Mouse (Mus musculus): ENCODE data around the gene Wdr54. TPM values are rescaled to one million over a fixed set of nuclear protein-coding genes. Genes with fewer than 3 reads are reported as not detected.

Wdr54 gene
- polyA plus RNA-seq (2014; fragmentation: Nextera tagmentation; extraction: Ambion mirVana): 12.6 and 15.6 TPM in 2 replicates

DNA sequence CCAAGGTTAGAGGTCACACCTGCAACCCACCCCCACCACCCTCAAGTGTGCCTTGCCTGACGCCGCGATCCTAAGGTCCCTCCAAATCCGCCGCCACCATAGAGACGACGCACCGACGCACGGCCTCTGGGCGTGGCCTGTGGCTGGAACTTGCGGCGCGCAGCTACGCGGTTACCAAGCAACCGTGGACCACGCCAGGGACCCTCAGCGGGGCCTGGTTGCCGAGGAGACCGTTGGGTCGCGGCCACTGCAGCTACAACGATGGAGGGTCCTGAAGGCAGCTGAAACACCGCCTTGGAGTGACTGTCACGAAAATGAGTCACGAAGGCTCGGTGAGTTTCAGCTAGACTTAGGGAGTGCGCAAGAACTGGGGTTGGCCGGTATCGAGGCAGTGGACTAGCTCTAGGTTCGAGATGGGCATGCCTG is at the start of gene Wdr54, which contains the start of gene 1700003E16Rik:
TSS of gene Wdr54 (minus strand) at position 139 of the 426 bp plus-strand sequence.
TSS of gene 1700003E16Rik (plus strand) at position 146 of the 426 bp plus-strand sequence.
- peak within 1 kb of the TSS; percentile 63 for H3K9ac ChIP-seq (ENCODE audit: low read length)

DNA sequence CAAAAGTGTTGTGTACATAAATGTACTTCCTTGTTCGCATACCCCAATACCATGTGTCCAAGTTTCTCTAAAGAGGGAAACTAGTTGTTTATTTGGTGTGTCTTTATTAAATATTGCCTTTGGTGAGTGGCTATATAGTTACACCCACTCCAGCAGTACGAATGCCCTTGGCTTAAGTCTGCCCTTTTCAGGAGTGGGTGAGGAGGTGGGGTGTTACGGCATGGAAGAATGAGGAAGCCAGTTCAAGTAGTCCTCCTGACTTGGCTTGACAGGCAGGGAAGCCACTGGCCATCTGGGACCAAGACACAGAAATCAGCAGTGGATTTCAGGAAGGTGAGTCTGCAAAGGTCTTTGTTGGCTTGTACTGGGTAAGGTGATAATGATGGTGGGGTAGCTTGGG is 49.7 kb upstream of the Wdr54 start:
- 97% methylated on average over 3 of the region's 3 CpGs for WGBS
- no peak for ATAC-seq (replicated peaks; ENCODE audit: low FRiP score)

More for the DNA sequence above, at the start of gene Wdr54, which contains the start of gene 1700003E16Rik:
- peaks cover 14% of the 10 kb centered on the region for H3K27me3 ChIP-seq (ENCODE audit: control insufficient read depth, insufficient read depth, low read length)
- H3K27ac ChIP-seq (ENCODE audit: low read depth, low read length): no peak within 1 kb of the TSS
- ATAC-seq (replicated peaks; ENCODE audit: low FRiP score): peak; percentile 93
- peak within 1 kb of the TSS; percentile 50 for H3K4me3 ChIP-seq (ENCODE audit: low read depth, low read length)
- H3K4me1 ChIP-seq (replicated peaks; ENCODE audit: control insufficient read depth, insufficient read depth, low read length): peaks cover 6% of the 10 kb centered on the region; the same call in 1 of the 2 replicates
- H3K4me2 ChIP-seq (ENCODE audit: low read depth, low read length, severe bottlenecking): peak within 1 kb of the TSS; percentile 87
- DNase-seq (ENCODE audit: low spot score): peak; percentile 93
- no peaks in the 10 kb centered on the region for H3K36me3 ChIP-seq (ENCODE audit: control insufficient read depth, insufficient read depth, low read length)
- WGBS: 2% methylated on average over 32 of the region's 32 CpGs
- no peaks in the 10 kb centered on the region for H3K9me3 ChIP-seq (ENCODE audit: control insufficient read depth, low read length)

DNA sequence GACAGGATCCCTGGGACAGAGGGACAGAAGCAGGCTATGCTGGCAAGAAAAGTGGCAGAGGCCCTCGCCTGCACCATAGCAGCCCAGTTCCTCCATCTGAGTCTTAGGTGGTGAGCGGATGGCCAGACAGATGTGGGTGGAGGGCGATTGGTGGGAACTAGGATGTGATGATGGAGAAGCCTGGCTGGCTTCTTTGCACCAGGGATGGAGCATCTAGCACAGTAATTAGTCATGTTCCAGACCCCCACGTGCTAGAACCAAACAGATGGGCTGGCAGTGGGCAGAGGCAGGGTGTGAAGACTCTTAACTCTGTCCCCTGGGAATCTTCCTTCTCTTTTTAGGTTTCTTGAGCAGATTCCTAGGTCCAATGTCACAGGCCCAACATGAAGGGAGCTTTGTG is 47.1 kb upstream of the Wdr54 start:
- Histone ChIP-seq H3K27ac (ENCODE audit: low read depth, low read length) (no peak overlapping the region), H3K9ac (ENCODE audit: low read length) (no peak overlapping the region), H3K9me3 (ENCODE audit: control insufficient read depth, low read length) (no peaks in the 10 kb centered on the region), H3K4me1 (replicated peaks; ENCODE audit: control insufficient read depth, insufficient read depth, low read length) (no peaks in the 10 kb centered on the region), H3K27me3 (ENCODE audit: control insufficient read depth, insufficient read depth, low read length) (no peaks in the 10 kb centered on the region), H3K36me3 (ENCODE audit: control insufficient read depth, insufficient read depth, low read length) (no peaks in the 10 kb centered on the region; the same call in 1 of the 2 replicates), H3K4me2 (ENCODE audit: low read depth, low read length, severe bottlenecking) (no peak overlapping the region), H3K4me3 (ENCODE audit: low read depth, low read length) (no peak overlapping the region)
- ATAC-seq (replicated peaks; ENCODE audit: low FRiP score) (no peak), DNase-seq (ENCODE audit: low spot score) (no peak)
- 87% methylated on average over 4 of the region's 4 CpGs for WGBS

More for the DNA sequence above, 49.7 kb upstream of the Wdr54 start:
- Histone ChIP-seq H3K4me2 (ENCODE audit: low read depth, low read length, severe bottlenecking) (no peak overlapping the region), H3K9ac (ENCODE audit: low read length) (no peak overlapping the region), H3K4me1 (replicated peaks; ENCODE audit: control insufficient read depth, insufficient read depth, low read length) (no peaks in the 10 kb centered on the region), H3K36me3 (ENCODE audit: control insufficient read depth, insufficient read depth, low read length) (no peaks in the 10 kb centered on the region), H3K9me3 (ENCODE audit: control insufficient read depth, low read length) (no peaks in the 10 kb centered on the region), H3K27ac (ENCODE audit: low read depth, low read length) (no peak overlapping the region), H3K4me3 (ENCODE audit: low read depth, low read length) (no peak overlapping the region), H3K27me3 (ENCODE audit: control insufficient read depth, insufficient read depth, low read length) (no peaks in the 10 kb centered on the region)
- no peak for DNase-seq (ENCODE audit: low spot score)

DNA sequence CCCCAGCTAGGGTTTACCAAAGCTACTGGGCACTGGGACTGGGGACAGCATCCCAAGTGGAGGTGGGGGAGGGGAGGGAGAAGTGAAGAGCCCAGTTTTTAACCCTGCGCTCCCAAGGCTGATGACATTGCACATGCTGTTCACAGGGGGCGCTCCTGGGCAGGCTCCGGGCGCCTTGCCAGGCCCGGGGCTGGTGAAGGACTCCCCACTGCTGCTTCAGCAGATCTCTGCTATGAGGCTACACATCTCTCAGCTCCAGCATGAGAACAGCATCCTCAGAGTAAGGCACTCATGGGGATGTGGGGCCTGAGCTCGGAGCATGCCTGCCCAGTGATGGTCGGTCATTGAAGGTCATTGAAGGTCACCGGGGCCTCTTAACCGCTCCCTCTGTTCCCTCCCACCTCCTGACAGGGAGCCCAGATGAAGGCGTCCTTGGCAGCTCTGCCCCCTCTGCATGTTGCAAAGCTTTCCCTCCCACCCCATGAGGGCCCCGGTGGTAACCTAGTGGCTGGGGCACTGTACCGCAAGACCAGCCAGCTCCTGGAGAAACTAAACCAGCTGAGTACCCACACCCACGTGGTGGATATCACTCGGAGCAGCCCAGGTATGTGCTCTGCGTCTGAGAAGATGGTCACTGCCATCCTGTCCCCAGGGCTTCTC is 41.3 kb upstream of the Wdr54 start:
- 47% methylated on average over 15 of the region's 15 CpGs for WGBS
- Histone ChIP-seq H3K4me1 (replicated peaks; ENCODE audit: control insufficient read depth, insufficient read depth, low read length) (no peaks in the 10 kb centered on the region), H3K36me3 (ENCODE audit: control insufficient read depth, insufficient read depth, low read length) (peaks cover 6% of the 10 kb centered on the region), H3K4me2 (ENCODE audit: low read depth, low read length, severe bottlenecking) (no peak overlapping the region), H3K9ac (ENCODE audit: low read length) (no peak overlapping the region), H3K27ac (ENCODE audit: low read depth, low read length) (no peak overlapping the region), H3K27me3 (ENCODE audit: control insufficient read depth, insufficient read depth, low read length) (no peaks in the 10 kb centered on the region), H3K9me3 (ENCODE audit: control insufficient read depth, low read length) (no peaks in the 10 kb centered on the region), H3K4me3 (ENCODE audit: low read depth, low read length) (no peak overlapping the region)
- no peak for ATAC-seq (replicated peaks; ENCODE audit: low FRiP score)
- DNase-seq (ENCODE audit: low spot score): peak; percentile 67

DNA sequence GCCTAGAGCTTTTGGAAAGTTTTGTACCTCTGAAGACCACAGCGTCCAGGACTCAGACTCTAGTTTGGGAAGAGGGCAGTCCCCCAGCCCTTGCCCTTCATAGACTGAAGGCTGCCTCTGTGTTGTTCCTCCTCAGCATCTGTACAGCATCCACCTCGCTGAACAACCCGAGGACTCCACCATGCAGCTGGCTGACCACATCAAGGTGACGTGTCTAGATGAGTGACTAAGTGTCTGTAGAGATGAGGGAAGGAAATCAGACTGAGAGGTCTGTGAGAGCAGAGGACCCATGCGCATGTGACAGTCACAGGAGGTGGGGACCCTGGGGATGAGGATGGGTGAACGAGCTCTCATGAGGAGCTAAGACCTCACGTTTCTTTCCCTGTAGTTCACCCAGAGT is 37.4 kb upstream of the Wdr54 start:
- ATAC-seq (replicated peaks; ENCODE audit: low FRiP score): no peak
- WGBS: 90% methylated on average over 7 of the region's 7 CpGs
- Histone ChIP-seq H3K27me3 (ENCODE audit: control insufficient read depth, insufficient read depth, low read length) (no peaks in the 10 kb centered on the region), H3K4me1 (replicated peaks; ENCODE audit: control insufficient read depth, insufficient read depth, low read length) (no peaks in the 10 kb centered on the region), H3K9ac (ENCODE audit: low read length) (no peak overlapping the region), H3K4me2 (ENCODE audit: low read depth, low read length, severe bottlenecking) (no peak overlapping the region), H3K36me3 (ENCODE audit: control insufficient read depth, insufficient read depth, low read length) (peaks cover 19% of the 10 kb centered on the region), H3K27ac (ENCODE audit: low read depth, low read length) (no peak overlapping the region), H3K9me3 (ENCODE audit: control insufficient read depth, low read length) (no peaks in the 10 kb centered on the region), H3K4me3 (ENCODE audit: low read depth, low read length) (no peak overlapping the region)
- no peak for DNase-seq (ENCODE audit: low spot score)

DNA sequence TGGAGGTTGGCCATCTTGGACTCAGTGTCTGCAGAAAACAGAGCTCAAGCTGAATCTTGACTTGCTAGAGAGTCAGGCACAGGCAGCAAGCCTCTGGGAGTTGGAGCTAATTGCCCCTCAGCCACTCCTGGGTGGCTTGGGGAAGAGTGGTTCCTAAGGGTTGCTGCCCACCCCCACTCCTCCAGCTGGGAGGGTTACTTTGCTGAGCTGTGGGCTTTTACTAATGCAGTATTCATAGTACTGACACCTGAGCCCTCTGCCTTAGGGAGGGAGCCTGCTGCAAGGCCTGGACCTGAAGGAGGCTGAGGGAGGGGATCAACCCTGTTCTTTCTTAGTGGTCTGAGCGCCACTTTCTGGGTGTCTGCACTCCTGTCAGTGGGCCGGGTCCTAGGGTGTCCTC is 30.7 kb upstream of the Wdr54 start:
- H3K9ac ChIP-seq (ENCODE audit: low read length): peak overlapping the region; percentile 16; the same call in 1 of the 2 replicates
- peak overlapping the region; percentile 70; the same call in 1 of the 2 replicates for H3K4me2 ChIP-seq (ENCODE audit: low read depth, low read length, severe bottlenecking)
- DNase-seq (ENCODE audit: low spot score): no peak
- no peak overlapping the region for H3K27ac ChIP-seq (ENCODE audit: low read depth, low read length)
- no peaks in the 10 kb centered on the region for H3K27me3 ChIP-seq (ENCODE audit: control insufficient read depth, insufficient read depth, low read length)
- peaks cover 9% of the 10 kb centered on the region for H3K36me3 ChIP-seq (ENCODE audit: control insufficient read depth, insufficient read depth, low read length)
- 67% methylated on average over 2 of the region's 2 CpGs for WGBS
- no peaks in the 10 kb centered on the region for H3K9me3 ChIP-seq (ENCODE audit: control insufficient read depth, low read length)
- no peak for ATAC-seq (replicated peaks; ENCODE audit: low FRiP score)
- H3K4me1 ChIP-seq (replicated peaks; ENCODE audit: control insufficient read depth, insufficient read depth, low read length): peaks cover 15% of the 10 kb centered on the region; the same call in 1 of the 2 replicates
- H3K4me3 ChIP-seq (ENCODE audit: low read depth, low read length): peak overlapping the region; percentile 36; the same call in 1 of the 2 replicates

DNA sequence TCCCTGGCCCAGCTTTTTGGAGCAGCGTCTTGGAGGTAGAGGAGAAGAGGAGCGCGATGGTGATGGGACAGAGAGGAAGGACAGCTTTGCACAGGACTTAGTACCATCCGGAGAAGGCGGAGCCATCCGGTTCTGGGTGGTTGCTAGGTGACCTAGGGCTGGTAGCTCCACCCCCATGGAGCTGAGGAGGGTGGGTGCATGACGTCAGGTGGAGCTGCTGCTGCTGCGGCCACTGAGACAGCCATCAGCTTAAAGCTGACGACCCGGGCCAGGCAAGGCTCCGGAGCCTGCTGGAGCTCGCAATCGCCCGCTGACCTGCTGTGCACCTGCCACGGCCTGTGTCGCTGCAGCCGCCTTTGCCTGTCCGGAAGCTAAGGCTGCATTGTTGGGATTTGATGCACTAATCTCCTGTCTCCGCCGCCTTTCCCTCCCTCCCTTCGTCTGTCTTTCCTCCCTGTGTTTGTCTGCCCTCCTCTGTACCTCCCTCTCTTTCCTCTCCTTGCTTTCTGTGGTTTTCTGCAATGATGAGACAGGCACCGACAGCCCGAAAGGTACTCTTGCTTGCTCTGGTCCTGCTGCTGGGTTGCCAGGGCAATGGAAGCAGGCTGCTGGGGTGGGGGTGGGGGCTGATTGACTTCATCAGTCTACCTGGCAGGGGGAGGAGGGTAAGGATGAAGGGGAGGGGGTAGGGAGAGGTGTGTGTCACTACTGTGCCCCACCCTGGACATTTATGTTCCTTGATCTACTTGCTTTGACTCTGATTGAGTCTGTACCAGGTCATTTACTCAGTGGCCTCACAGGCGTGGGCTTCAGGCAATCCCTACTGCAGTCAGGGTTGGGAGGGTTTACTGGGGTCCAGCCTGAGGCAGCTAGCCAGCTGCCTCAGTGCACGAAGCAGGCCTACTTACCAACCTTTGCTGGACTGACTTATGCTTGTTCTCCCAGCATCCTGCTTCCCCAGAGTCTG is 30.0 kb upstream of the Wdr54 start:
- 4% methylated on average over 25 of the region's 25 CpGs for WGBS
- Histone ChIP-seq H3K27ac (ENCODE audit: low read depth, low read length) (peak overlapping the region; percentile 57), H3K9me3 (ENCODE audit: control insufficient read depth, low read length) (no peaks in the 10 kb centered on the region), H3K27me3 (ENCODE audit: control insufficient read depth, insufficient read depth, low read length) (no peaks in the 10 kb centered on the region), H3K4me3 (ENCODE audit: low read depth, low read length) (peak overlapping the region; percentile 36), H3K36me3 (ENCODE audit: control insufficient read depth, insufficient read depth, low read length) (peaks cover 7% of the 10 kb centered on the region), H3K9ac (ENCODE audit: low read length) (peak overlapping the region; percentile 67), H3K4me1 (replicated peaks; ENCODE audit: control insufficient read depth, insufficient read depth, low read length) (peaks cover 15% of the 10 kb centered on the region; the same call in 1 of the 2 replicates), H3K4me2 (ENCODE audit: low read depth, low read length, severe bottlenecking) (peak overlapping the region; percentile 70)
- DNase-seq (ENCODE audit: low spot score) (peak; percentile 88), ATAC-seq (replicated peaks; ENCODE audit: low FRiP score) (peak; percentile 94)

DNA sequence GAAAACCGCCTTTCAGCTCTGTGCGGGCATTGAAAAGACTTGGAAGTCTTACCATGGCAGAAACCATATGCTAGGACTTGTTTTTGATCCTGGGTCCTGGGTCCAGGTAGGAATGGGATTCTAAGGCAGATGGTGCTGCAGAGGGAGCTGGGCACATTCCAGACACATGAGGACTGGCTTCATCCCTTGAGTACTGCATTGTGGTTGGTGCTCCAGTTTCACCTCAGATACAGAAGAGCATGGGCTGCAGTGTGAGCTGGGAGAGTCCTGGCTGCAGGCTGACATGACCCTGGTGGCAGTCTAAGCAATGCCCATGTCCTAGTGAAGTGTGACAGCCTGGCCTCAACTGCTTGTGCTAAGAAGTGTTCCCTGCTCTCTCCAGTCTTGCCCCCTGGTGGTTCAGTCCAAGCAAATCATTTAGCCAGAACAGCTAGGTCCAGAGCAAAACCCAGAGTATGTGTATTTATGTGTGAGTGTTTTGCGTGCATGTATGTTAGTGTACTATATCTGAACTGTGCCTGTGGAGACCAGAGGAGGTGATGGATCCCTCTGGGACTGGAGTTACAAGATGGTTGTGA is 28.8 kb upstream of the Wdr54 start:
- peaks cover 15% of the 10 kb centered on the region; the same call in 1 of the 2 replicates for H3K4me1 ChIP-seq (replicated peaks; ENCODE audit: control insufficient read depth, insufficient read depth, low read length)
- H3K9ac ChIP-seq (ENCODE audit: low read length): no peak overlapping the region
- H3K27ac ChIP-seq (ENCODE audit: low read depth, low read length): no peak overlapping the region
- H3K4me3 ChIP-seq (ENCODE audit: low read depth, low read length): no peak overlapping the region
- ATAC-seq (replicated peaks; ENCODE audit: low FRiP score) (no peak), DNase-seq (ENCODE audit: low spot score) (no peak)
- 92% methylated on average over 3 of the region's 3 CpGs for WGBS
- H3K4me2 ChIP-seq (ENCODE audit: low read depth, low read length, severe bottlenecking): no peak overlapping the region
- peaks cover under 1% of the 10 kb centered on the region for H3K36me3 ChIP-seq (ENCODE audit: control insufficient read depth, insufficient read depth, low read length)
- no peaks in the 10 kb centered on the region for H3K27me3 ChIP-seq (ENCODE audit: control insufficient read depth, insufficient read depth, low read length)
- H3K9me3 ChIP-seq (ENCODE audit: control insufficient read depth, low read length): no peaks in the 10 kb centered on the region

Measured in forebrain, embryonic 11.5 days (tissue).